Mouse (Mus musculus): ENCODE measurements around the gene Ints14. TPM values are rescaled to one million over a fixed set of nuclear protein-coding genes. Genes with fewer than 3 reads are reported as not detected.
"Not testable (repeated sequence)": the region's sequence is repeated elsewhere in the genome, so short reads cannot be mapped to it uniquely, and the experiment has no call there.

Ints14 gene
- polyA plus RNA-seq, 1 experiment: 24.1 TPM

DNA sequence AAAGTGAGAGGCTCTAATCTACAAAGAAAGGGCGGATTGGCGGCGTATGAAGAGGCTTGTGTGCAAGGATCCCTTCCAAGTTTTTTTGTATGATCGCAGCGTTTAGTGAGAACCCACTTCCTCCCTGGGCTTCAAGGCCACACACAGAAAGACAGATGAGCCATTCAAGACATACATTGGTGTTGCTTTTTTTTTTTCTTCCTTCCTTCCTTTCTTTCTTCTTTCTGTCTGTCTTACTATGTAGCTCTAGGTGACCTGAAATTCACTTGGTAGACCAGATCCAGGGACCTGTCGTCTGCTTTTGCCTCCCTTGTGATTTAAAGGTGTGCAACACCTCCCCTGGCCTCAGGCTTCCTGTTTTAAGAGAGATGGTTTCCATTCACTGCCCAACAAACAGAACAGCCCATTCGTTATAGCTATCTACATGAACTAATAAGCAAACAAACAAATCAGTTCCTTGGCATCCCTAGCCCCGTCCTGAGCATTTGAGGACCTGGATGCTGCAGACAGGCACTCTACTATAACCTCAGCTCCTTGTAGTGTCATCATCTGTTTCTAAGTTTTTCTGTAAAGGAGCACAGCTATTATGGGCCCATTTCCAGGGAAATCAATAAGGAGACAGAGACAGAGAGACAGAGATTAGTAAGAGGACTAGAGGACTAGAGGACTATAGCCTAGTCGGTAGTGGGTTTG, 61.3 kb downstream of the Ints14 start:
- Histone ChIP-seq H3K4me3 (replicated peaks; ENCODE audit: insufficient read depth, low read depth, low read length) (peak overlapping the region; percentile 96), H3K27me3 (ENCODE audit: control insufficient read depth, insufficient read depth, low read length) (no peaks in the 10 kb centered on the region), H3K4me1 (ENCODE audit: control insufficient read depth, insufficient read depth, low read length) (peaks cover 13% of the 10 kb centered on the region), H3K27ac (ENCODE audit: insufficient read depth, low read length) (peak overlapping the region; percentile 85)
- no peak for DNase-seq
- no peak for TF ChIP-seq POLR2A (IDR thresholded peaks at IDR 0.05; ENCODE audit: borderline replicate concordance, insufficient read depth, low read length)
- no peak for TF ChIP-seq CTCF (IDR thresholded peaks at IDR 0.05; ENCODE audit: borderline replicate concordance, insufficient read depth, low read depth, low read length)
- WGBS: 23% methylated on average over 9 of the region's 9 CpGs

DNA sequence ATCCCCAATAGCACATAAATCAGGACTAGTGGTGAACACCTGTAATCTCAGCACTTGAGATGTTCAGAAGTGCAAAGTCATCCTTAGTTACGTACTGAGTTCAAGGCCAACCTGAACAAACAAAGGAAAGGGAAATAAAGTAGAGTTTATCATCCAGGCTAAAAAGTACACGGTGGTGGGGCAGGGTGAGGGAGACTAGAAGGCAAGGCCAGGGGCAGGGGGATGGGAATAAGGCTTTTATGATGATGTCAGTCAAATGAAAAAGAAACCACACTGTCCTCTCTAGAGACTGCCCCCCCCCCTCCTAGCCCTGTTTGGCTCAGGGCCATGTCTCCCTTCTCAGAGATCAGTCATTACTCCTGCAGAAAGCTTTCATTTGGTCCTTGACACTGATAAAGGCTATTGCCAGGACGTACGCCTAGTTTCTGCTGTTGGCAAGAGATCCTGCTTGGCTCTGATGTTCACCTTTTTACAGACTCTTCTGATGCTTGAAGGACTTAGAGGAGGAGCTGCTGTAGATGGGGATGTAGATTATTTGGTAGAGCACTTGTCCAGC, 62.0 kb downstream of the Ints14 start:
- no peak overlapping the region for H3K27ac ChIP-seq (ENCODE audit: insufficient read depth, low read length)
- WGBS: 78% methylated on average over 4 of the region's 4 CpGs
- peaks cover 11% of the 10 kb centered on the region for H3K4me1 ChIP-seq (ENCODE audit: control insufficient read depth, insufficient read depth, low read length)
- no peak overlapping the region for H3K4me3 ChIP-seq (replicated peaks; ENCODE audit: insufficient read depth, low read depth, low read length)
- no peaks in the 10 kb centered on the region for H3K27me3 ChIP-seq (ENCODE audit: control insufficient read depth, insufficient read depth, low read length)
- DNase-seq: no peak
- TF ChIP-seq CTCF (IDR thresholded peaks at IDR 0.05; ENCODE audit: borderline replicate concordance, insufficient read depth, low read depth, low read length) (no peak), POLR2A (IDR thresholded peaks at IDR 0.05; ENCODE audit: borderline replicate concordance, insufficient read depth, low read length) (no peak)

DNA sequence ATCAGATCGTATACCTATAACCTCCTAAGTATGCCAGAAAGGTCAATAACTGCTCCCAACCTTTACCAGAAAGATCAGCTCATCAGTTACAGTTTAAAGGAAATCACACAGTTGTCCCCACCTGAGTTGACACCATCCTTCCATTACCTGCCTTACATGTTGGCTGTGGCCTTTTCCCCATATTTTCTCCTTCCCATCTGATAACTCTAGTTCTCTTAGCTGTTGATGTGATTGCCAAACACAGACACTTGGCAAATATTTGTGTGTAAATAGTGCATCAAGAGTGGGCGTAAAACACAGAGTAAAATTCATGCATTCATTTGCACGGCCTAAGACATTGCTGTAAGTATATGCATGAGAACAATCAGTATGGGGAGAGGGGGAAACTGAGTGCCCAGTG, 62.7 kb downstream of the Ints14 start:
- peaks cover 8% of the 10 kb centered on the region for H3K4me1 ChIP-seq (ENCODE audit: control insufficient read depth, insufficient read depth, low read length)
- WGBS: 97% methylated on average over 3 of the region's 3 CpGs
- DNase-seq: no peak
- TF ChIP-seq CTCF (IDR thresholded peaks at IDR 0.05; ENCODE audit: borderline replicate concordance, insufficient read depth, low read depth, low read length): no peak
- TF ChIP-seq POLR2A (IDR thresholded peaks at IDR 0.05; ENCODE audit: borderline replicate concordance, insufficient read depth, low read length): no peak
- no peak overlapping the region for H3K27ac ChIP-seq (ENCODE audit: insufficient read depth, low read length)
- H3K27me3 ChIP-seq (ENCODE audit: control insufficient read depth, insufficient read depth, low read length): no peaks in the 10 kb centered on the region
- H3K4me3 ChIP-seq (replicated peaks; ENCODE audit: insufficient read depth, low read depth, low read length): no peak overlapping the region

DNA sequence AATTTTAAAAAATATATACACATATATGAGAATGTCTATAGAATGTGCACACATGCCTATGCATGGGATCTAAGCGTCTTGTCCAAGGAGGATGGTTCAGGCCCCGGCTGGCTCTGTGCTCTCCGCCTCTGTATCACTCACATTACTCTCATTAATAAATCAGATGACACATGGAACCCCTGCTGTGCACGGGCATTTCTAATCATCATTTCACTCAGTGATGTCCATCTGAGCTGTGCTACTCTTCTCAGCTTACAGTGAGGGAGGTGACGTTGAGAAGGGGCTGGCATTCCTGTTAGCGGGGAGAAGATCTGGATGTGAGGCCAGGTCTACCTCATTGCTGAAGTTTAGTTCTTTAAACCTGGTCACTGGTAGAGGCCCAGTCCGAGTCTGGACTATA, 66.5 kb downstream of the Ints14 start:
- no peak for TF ChIP-seq CTCF (IDR thresholded peaks at IDR 0.05; ENCODE audit: borderline replicate concordance, insufficient read depth, low read depth, low read length)
- TF ChIP-seq POLR2A (IDR thresholded peaks at IDR 0.05; ENCODE audit: borderline replicate concordance, insufficient read depth, low read length): no peak
- H3K4me1 ChIP-seq (ENCODE audit: control insufficient read depth, insufficient read depth, low read length): no peaks in the 10 kb centered on the region
- DNase-seq: no peak
- H3K27me3 ChIP-seq (ENCODE audit: control insufficient read depth, insufficient read depth, low read length): no peaks in the 10 kb centered on the region
- H3K27ac ChIP-seq (ENCODE audit: insufficient read depth, low read length): no peak overlapping the region
- no peak overlapping the region for H3K4me3 ChIP-seq (replicated peaks; ENCODE audit: insufficient read depth, low read depth, low read length)
- WGBS: 69% methylated on average over 7 of the region's 7 CpGs

DNA sequence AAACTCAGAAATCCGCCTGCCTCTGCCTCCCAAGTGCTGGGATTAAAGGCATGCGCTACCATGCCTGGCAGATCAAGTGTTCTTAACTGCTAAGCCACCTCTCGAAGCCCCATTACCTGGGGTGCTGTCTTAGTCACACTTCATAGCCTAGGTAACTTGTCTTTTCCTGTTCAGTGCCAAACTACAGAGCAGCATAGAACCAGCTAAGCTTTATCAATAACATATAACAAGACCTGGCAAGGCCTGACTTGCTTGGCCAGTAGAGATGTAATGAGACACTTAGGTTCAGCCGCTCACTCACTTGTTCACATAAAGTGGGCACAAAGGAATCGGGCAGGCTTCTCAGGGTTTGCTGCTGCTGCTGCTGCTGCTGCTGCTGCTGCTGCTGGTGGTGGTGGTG, 67.6 kb downstream of the Ints14 start:
- TF ChIP-seq POLR2A (IDR thresholded peaks at IDR 0.05; ENCODE audit: borderline replicate concordance, insufficient read depth, low read length) (no peak), CTCF (IDR thresholded peaks at IDR 0.05; ENCODE audit: borderline replicate concordance, insufficient read depth, low read depth, low read length) (no peak)
- DNase-seq: no peak

DNA sequence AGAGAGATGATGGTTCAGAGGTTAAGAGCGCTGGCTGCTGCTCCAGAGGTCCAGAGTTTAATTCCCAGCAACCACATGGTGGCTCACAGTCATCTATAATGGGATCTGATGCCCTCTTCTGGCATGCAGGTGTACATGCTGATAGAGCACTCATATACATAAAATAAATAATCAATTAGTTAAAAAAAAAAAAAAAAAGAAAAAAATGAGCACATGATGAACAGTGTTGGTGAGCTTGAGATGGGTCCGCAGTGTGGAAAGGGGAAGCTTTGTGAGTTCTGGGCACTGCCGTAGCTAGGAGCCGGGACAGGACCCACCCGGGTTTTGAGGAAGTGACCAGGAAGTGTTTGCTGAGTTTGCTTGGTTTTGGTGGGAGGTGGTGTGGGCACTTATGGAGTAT, 70.7 kb downstream of the Ints14 start:
- DNase-seq; H3K27me3 ChIP-seq (ENCODE audit: control insufficient read depth, insufficient read depth, low read length); H3K27ac ChIP-seq (ENCODE audit: insufficient read depth, low read length); H3K4me3 ChIP-seq (replicated peaks; ENCODE audit: insufficient read depth, low read depth, low read length); H3K4me1 ChIP-seq (ENCODE audit: control insufficient read depth, insufficient read depth, low read length): not testable (repeated sequence)
- 73% methylated on average over 5 of the region's 5 CpGs for WGBS

More for the DNA sequence above, 67.6 kb downstream of the Ints14 start:
- Histone ChIP-seq H3K4me1 (ENCODE audit: control insufficient read depth, insufficient read depth, low read length) (no peaks in the 10 kb centered on the region), H3K27ac (ENCODE audit: insufficient read depth, low read length) (no peak overlapping the region), H3K4me3 (replicated peaks; ENCODE audit: insufficient read depth, low read depth, low read length) (no peak overlapping the region), H3K27me3 (ENCODE audit: control insufficient read depth, insufficient read depth, low read length) (no peaks in the 10 kb centered on the region)
- 90% methylated on average over 5 of the region's 5 CpGs for WGBS

DNA sequence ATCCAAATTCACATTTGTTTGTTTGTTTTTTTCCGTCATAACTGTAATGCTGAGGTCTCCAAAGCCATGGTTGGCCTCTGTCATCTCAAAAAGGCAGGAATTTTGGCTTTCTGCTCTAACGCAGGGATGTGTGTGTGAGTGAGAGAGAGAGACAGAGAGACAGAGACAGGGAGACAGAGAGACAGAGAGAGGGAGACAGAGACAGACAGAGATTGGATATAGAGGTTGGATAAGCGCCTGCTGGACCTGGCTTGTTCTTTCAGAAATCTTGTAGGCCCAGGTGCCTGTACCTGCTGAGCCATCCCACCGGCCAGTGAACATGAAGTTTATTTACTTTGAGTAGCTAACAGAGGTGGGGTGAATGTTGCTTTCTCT, 71.2 kb downstream of the Ints14 start:
- 33% methylated on average over 4 of the region's 4 CpGs for WGBS
- DNase-seq: no peak
- H3K4me3 ChIP-seq (replicated peaks; ENCODE audit: insufficient read depth, low read depth, low read length): peak overlapping the region; percentile 97
- no peaks in the 10 kb centered on the region for H3K4me1 ChIP-seq (ENCODE audit: control insufficient read depth, insufficient read depth, low read length)
- no peak for TF ChIP-seq CTCF (IDR thresholded peaks at IDR 0.05; ENCODE audit: borderline replicate concordance, insufficient read depth, low read depth, low read length)
- no peak for TF ChIP-seq POLR2A (IDR thresholded peaks at IDR 0.05; ENCODE audit: borderline replicate concordance, insufficient read depth, low read length)
- no peaks in the 10 kb centered on the region for H3K27me3 ChIP-seq (ENCODE audit: control insufficient read depth, insufficient read depth, low read length)
- no peak overlapping the region for H3K27ac ChIP-seq (ENCODE audit: insufficient read depth, low read length)

DNA sequence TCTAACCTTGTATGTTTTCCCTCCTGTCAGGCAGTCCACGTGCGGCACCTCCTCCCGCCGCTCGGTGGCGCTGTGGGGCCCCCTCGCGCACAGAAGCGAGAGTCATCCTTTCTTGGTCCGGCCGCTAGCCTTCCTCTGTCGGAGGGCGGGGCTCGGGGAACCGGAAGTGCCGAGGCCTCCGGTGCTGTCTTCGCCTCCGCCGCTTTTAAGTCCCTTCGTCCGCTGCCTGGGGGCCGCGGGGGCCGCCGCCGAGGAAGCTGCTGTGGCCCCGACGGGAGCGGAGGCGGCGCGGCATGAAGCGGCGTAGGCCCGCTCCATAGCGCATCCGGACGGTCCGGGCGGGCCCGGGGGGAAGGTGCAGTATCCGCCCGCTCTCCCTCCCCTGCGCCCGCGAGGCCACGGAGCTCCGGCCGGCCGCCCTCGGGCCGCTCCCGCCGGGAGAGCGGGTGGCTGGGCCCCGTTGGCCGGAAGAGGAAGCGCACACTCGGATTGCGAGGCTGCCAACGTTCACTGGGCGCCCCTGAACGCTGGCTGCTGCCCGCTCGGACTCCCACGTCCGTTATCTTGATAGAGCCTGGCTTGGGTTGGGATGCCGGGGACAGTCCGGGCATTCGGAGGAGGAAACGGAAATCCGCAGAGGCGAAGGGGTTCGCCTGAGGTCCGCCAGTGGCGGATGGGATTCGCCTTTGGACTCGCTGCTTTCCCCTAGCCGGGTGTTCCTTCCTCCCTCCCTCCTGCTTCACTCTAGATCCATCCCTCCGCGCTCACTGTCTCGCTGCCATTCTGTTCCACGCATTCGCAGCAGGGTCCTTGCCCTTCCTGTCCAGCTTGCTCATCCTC, 71.8 kb downstream of the Ints14 start, which contains the start of gene Dpp8:
Gene Dpp8, plus strand, starts transcription at position 146 of the 840 bp plus-strand sequence.
- Histone ChIP-seq H3K4me3 (replicated peaks; ENCODE audit: insufficient read depth, low read depth, low read length) (peak within 1 kb of the TSS; percentile 97), H3K4me1 (ENCODE audit: control insufficient read depth, insufficient read depth, low read length) (no peaks in the 10 kb centered on the region), H3K27ac (ENCODE audit: insufficient read depth, low read length) (peak within 1 kb of the TSS; percentile 86), H3K27me3 (ENCODE audit: control insufficient read depth, insufficient read depth, low read length) (no peaks in the 10 kb centered on the region)
- peak; percentile 91 for TF ChIP-seq CTCF (IDR thresholded peaks at IDR 0.05; ENCODE audit: borderline replicate concordance, insufficient read depth, low read depth, low read length)
- TF ChIP-seq POLR2A (IDR thresholded peaks at IDR 0.05; ENCODE audit: borderline replicate concordance, insufficient read depth, low read length): peak; percentile 63; the same call in 1 of the 2 replicates
- 1% methylated on average over 85 of the region's 85 CpGs for WGBS
- DNase-seq: peak; percentile 94

All from cerebellum, adult 2 months (tissue).